Mouse (Mus musculus) intestine, postnatal 0 days (tissue): ENCODE data around the gene Plxna3. TPM values are rescaled to one million over a fixed set of nuclear protein-coding genes. Genes with fewer than 3 reads are reported as not detected.

Experiments used
- ATAC-seq: fragments of 200-750 bp; cut with Nextera tagmentation; 2 replicates; pipeline ENCODE4 v1.8.0; 2017; ENCODE audit warnings: mild to moderate bottlenecking, moderate TSS enrichment, moderate library complexity
- H3K27ac ChIP-seq: fragments of 300-500 bp; sonication (generic); 2 replicates; pipeline ENCODE4 v1.5.1; 2014; ENCODE audit warnings: mild to moderate bottlenecking, low read depth, low read length, moderate library complexity
- H3K27me3 ChIP-seq: fragments of 300-500 bp; sonication (generic); replicated peaks from 2 replicates; pipeline ENCODE4 v1.6.1; 2014; ENCODE audit warnings: low read length, mixed read lengths; ENCODE audit not compliant: control insufficient read depth, insufficient read depth
- H3K36me3 ChIP-seq: fragments of 300-500 bp; sonication (generic); 2 replicates; pipeline ENCODE4 v1.6.1; 2014; ENCODE audit warnings: mild to moderate bottlenecking, moderate library complexity; ENCODE audit not compliant: control insufficient read depth, insufficient read depth
- H3K4me1 ChIP-seq: fragments of 300-500 bp; sonication (generic); replicated peaks from 2 replicates; pipeline ENCODE4 v1.6.1; 2014; ENCODE audit warnings: antibody characterized with exemption, low read length, mixed read lengths; ENCODE audit not compliant: control insufficient read depth, insufficient read depth
- H3K4me2 ChIP-seq: fragments of 300-500 bp; sonication (generic); replicated peaks from 2 replicates; pipeline ENCODE4 v1.6.1; 2014; ENCODE audit warnings: low read depth, mild to moderate bottlenecking, moderate library complexity
- H3K4me3 ChIP-seq: fragments of 300-500 bp; sonication (generic); 2 replicates; pipeline ENCODE4 v1.5.1; 2014; ENCODE audit warnings: low read depth, low read length
- H3K9ac ChIP-seq: fragments of 300-500 bp; sonication (generic); 2 replicates; pipeline ENCODE4 v1.6.1; 2014; ENCODE audit warnings: mild to moderate bottlenecking, low read depth, low read length
- H3K9me3 ChIP-seq: fragments of 300-500 bp; sonication (generic); 2 replicates; pipeline ENCODE4 v1.6.1; 2016; ENCODE audit warnings: mixed run types; ENCODE audit not compliant: control insufficient read depth
- CTCF ChIP-seq: sonication (generic); IDR thresholded peaks from 2 replicates; pipeline ENCODE4 v1.5.1; 2016; ENCODE audit warnings: low read depth, mild to moderate bottlenecking, control low read depth, antibody characterized with exemption, moderate library complexity
- WGBS: fragments of 180-500 bp; shearing (Covaris S2); extraction: QIAGEN DNeasy Blood & Tissue Kit; methylation state at CpG from one replicate; pipeline ENCODE4 v1.1.7; 2014; 5-methylcytosine and 5-hydroxymethylcytosine counted together
- polyA plus RNA-seq: library from polyadenylated mRNA; unstranded; fragments of >200 nt; fragmentation: Nextera tagmentation; extraction: Ambion mirVana; gene quantifications from 2 replicates; pipeline ENCODE4 v1.2.1, GENCODE M21; 2015

Plxna3 gene
- polyA plus RNA-seq, 1 experiment from 2014 or later, result 0.93 TPM

DNA sequence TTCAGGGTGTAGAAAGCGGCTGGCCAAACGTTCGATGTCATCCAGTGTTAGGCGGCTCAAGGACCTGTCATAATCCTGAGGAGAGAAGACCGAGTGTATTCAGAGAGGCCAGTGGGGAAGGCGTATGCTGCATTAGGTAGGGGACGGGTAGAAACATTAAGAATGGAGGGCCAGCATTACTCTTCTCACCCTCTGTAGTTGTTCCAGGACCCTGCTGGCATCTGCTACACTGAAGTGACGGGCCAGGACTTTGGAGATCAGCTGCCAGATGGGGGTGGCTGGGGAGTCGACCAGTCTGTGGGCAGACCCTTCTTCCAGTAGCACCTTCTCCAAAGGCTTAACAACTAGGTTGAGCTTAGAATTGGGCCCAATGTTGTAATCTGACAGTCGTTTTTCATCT is 38.6 kb downstream of the Plxna3 start:
- no peak for TF ChIP-seq CTCF
- no peak for ATAC-seq
- Histone ChIP-seq H3K27ac (no peak overlapping the region), H3K9ac (peak overlapping the region; percentile 70; the same call in 1 of the 2 replicates), H3K36me3 (no peaks in the 10 kb centered on the region), H3K27me3 (no peaks in the 10 kb centered on the region), H3K4me2 (peak overlapping the region; percentile 67), H3K4me3 (peak overlapping the region; percentile 54), H3K9me3 (no peaks in the 10 kb centered on the region), H3K4me1 (no peaks in the 10 kb centered on the region)
- WGBS, result 58% methylated on average over 10 of the region's 10 CpGs

DNA sequence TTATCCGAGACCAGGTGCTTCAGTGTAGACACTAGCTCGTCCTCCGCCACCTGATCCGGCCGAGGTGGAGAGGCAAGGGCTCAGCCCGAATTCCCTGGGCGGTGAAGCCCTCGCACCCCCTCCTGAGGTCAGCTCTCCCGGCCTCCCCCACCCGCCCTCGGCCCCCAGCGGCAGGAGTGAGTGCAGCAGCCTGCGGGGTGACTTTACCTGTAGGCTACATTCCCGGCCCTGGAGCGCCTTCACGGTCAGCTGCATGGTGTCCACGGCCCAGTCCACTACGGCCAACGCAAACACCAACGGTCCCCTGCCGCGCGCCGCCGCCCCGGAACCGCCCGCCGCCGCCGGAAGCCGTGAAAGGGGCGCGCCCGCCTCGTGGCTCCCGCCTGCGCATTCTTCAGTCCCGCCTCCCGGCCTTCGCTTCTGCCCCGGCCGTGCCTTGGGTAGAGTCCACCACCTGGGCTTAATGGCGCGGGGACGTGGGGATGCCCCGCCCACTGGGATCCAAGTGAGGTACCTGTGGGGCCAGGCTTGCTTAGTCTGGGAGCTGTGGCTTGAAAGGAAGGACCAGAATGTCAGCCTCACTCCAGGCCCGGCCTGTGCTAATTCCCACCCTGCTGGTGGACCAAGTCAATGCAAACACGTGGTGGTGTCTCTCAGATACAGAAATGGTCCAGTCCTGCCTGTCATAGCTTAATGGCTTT is 39.5 kb downstream of the Plxna3 start:
- WGBS, result 22% methylated on average over 45 of the region's 49 CpGs

DNA sequence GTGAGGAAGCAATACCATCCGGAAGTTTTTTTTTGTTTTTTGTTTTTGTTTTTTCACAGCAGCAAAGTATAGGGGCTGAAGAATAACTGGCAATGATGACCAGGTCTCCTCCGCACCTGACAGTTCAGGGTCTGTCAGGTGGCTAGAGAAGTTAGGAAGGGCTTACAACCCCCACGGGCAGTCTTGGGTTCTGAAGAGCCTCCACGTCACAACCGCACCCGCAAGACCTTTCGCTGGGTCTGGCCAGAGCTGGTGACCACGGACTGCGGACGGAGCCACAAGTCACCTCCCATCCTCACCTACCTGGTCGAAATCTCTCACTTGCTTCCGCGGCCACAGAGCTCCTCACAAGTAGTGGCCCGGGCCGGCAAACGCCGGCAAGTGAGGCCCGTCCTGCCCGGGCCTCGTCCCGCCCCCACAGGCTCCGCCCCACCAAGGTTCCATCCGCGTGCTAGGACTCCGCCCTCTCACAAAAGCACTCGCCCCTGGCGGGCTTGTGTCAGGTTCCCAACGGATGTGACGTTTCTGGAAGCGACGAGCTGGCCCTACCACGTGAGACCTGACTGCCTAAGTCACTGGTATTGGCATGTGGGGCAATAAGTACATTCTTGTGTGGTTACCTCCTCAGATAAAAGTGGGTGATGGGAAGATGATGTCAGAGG is 44.2 kb downstream of the Plxna3 start, which contains the start of the genes Ubl4a and Slc10a3:
Gene Ubl4a, minus strand, starts transcription at position 331 of the 662 bp plus-strand sequence.
Gene Slc10a3, minus strand, starts transcription at position 462 of the 662 bp plus-strand sequence.
- Histone ChIP-seq H3K27ac (peak within 1 kb of the TSS; percentile 50; the same call in 1 of the 2 replicates), H3K9me3 (no peaks in the 10 kb centered on the region), H3K4me3 (peak within 1 kb of the TSS; percentile 45), H3K4me2 (peak within 1 kb of the TSS; percentile 64), H3K27me3 (no peaks in the 10 kb centered on the region), H3K9ac (peak within 1 kb of the TSS; percentile 45; the same call in 1 of the 2 replicates), H3K36me3 (no peaks in the 10 kb centered on the region), H3K4me1 (no peaks in the 10 kb centered on the region)
- TF ChIP-seq CTCF, result no peak
- ATAC-seq, result peak; percentile 91
- 26% methylated on average over 32 of the region's 32 CpGs for WGBS

More for the DNA sequence above, 39.5 kb downstream of the Plxna3 start:
- H3K4me3 ChIP-seq, result peak overlapping the region; percentile 54
- no peaks in the 10 kb centered on the region for H3K9me3 ChIP-seq
- peak; percentile 51 for TF ChIP-seq CTCF
- H3K4me2 ChIP-seq, result peak overlapping the region; percentile 67
- peak; percentile 84 for ATAC-seq
- H3K27ac ChIP-seq, result peak overlapping the region; percentile 62; the same call in 1 of the 2 replicates
- no peaks in the 10 kb centered on the region for H3K27me3 ChIP-seq
- H3K9ac ChIP-seq, result peak overlapping the region; percentile 70
- no peaks in the 10 kb centered on the region for H3K36me3 ChIP-seq
- no peaks in the 10 kb centered on the region for H3K4me1 ChIP-seq

DNA sequence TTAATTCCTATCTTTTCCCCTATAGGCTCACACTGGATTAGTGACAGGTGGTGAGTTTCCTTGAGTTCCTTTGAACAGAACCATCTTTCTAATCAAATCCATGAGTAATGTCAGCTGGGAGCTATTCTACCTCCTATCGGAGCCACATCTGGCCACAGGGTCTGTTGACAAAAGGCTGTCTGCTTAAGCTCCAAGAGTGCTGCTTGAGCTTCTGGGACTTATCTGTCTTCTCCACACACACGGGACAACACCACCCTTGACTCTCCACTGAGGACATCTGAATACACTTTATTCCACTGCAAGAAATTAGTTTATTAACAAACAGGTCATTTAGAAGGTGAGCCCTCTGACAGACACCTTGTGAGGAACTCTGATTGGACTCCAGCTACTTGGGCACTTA is 55.6 kb downstream of the Plxna3 start:
- H3K4me1 ChIP-seq, result no peaks in the 10 kb centered on the region
- no peaks in the 10 kb centered on the region for H3K9me3 ChIP-seq
- no peak overlapping the region for H3K27ac ChIP-seq
- H3K4me2 ChIP-seq, result no peak overlapping the region
- no peaks in the 10 kb centered on the region for H3K36me3 ChIP-seq
- no peak overlapping the region for H3K9ac ChIP-seq
- H3K27me3 ChIP-seq, result no peaks in the 10 kb centered on the region
- 80% methylated on average over 2 of the region's 2 CpGs for WGBS
- ATAC-seq, result no peak
- no peak overlapping the region for H3K4me3 ChIP-seq
- TF ChIP-seq CTCF, result no peak

DNA sequence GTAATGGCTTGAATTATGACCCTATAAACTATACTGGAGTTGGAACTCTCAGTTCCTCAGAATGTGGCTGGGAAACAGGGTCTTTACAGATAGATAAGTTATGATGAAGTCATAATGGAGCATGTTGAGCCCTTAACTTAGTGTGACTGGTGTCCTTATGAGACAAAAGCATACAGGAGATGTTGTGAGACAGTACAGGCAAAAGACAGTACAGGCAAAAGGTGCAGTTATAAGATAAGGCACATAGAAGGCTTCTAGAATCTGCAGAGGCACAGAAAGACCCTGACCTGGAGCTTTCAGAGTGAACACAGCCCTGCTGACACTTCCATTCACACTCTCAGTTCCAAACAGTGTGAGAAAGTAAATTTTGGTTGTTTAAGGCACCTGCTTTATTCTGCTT is 59.3 kb downstream of the Plxna3 start:
- Histone ChIP-seq H3K4me3 (no peak overlapping the region), H3K9ac (no peak overlapping the region), H3K4me1 (no peaks in the 10 kb centered on the region), H3K27me3 (no peaks in the 10 kb centered on the region), H3K36me3 (0 out of 2 replicates have a peak, but pooled peaks cover 2% of the 10 kb centered on the region), H3K27ac (no peak overlapping the region), H3K9me3 (no peaks in the 10 kb centered on the region), H3K4me2 (no peak overlapping the region)
- no peak for TF ChIP-seq CTCF
- ATAC-seq, result no peak
